Comparison of ENCODE assay signal across 9 mouse cellular contexts in genomic region chr11:108215466-108215865, GRCm38 (mm10).
DNase-seq lines count a peak whose midpoint lies in the region; ATAC-seq lines count a peak whose summit lies in the region.
"Had no signal": no experiment of that assay in that cellular context is flagged by ENCODE, and none has a peak within 500 bp of the region (broad histone marks: within the 10 kb centered on the region; RNA-seq: fewer than 3 reads in every experiment).

No protein-coding gene starts in this region.

- H3K27me3 ChIP-seq in midbrain, embryonic 14.5 days (ENCODE audit: control insufficient read depth, insufficient read depth, low read length), result no peaks in the 10 kb centered on the region
- no peaks in the 10 kb centered on the region for H3K27me3 ChIP-seq in midbrain, embryonic 11.5 days (ENCODE audit: control insufficient read depth, insufficient read depth, low read length)

- H3K9ac ChIP-seq in midbrain, embryonic 14.5 days (replicated peaks; ENCODE audit: low read length), result no peak overlapping the region
- H3K9ac ChIP-seq in midbrain, embryonic 11.5 days (ENCODE audit: low read length), result no peak overlapping the region

- H3K27ac ChIP-seq in midbrain, embryonic 14.5 days (replicated peaks; ENCODE audit: low read depth, low read length), result no peak overlapping the region
- H3K27ac ChIP-seq in midbrain, embryonic 11.5 days (ENCODE audit: low read depth, low read length), result no peak overlapping the region
- H3K27ac ChIP-seq: macrophage had no signal

- no peaks in the 10 kb centered on the region for H3K36me3 ChIP-seq in midbrain, embryonic 14.5 days (ENCODE audit: control insufficient read depth, insufficient read depth, low read length)
- H3K36me3 ChIP-seq in midbrain, embryonic 11.5 days (ENCODE audit: control insufficient read depth, insufficient read depth, low read length), result no peaks in the 10 kb centered on the region

- DNase-seq in midbrain, embryonic 14.5 days, result peak; percentile 46
- no peak for DNase-seq in midbrain, embryonic 11.5 days (ENCODE audit: low spot score, missing footprints)
- DNase-seq in adrenal gland, adult 2 months, result peak; percentile 65
- DNase-seq in gastrocnemius, postnatal 4 days (ENCODE audit: low spot score in 2 of 2), result peak; percentile 52 to 82
- peak; percentile 37 for DNase-seq in kidney, adult 9 months
- no peak for DNase-seq in testis, postnatal 14 days (ENCODE audit: low spot score)
- DNase-seq in frontal cortex, postnatal 25 days (ENCODE audit: low spot score in 2 of 2), result no peak

- no peak overlapping the region for H3K4me3 ChIP-seq in midbrain, embryonic 14.5 days (replicated peaks; ENCODE audit: low read depth, low read length)
- H3K4me3 ChIP-seq in midbrain, embryonic 11.5 days (ENCODE audit: low read depth, low read length), result no peak overlapping the region

- WGBS in midbrain, embryonic 14.5 days, result 64% methylated on average over 8 of the region's 8 CpGs
- WGBS in midbrain, embryonic 11.5 days, result 75% methylated on average over 8 of the region's 8 CpGs

- ATAC-seq in midbrain, embryonic 14.5 days (ENCODE audit: low FRiP score, low TSS enrichment), result no peak
- ATAC-seq in midbrain, embryonic 11.5 days (ENCODE audit: low FRiP score), result no peak
- 0 out of 2 replicates have a peak, but pooled peaks have one; percentile 39 for ATAC-seq in megakaryocyte-erythroid progenitor cell, adult 5-6 weeks (replicated peaks; ENCODE audit: low FRiP score, low TSS enrichment, poor library complexity, severe bottlenecking)

- no peak overlapping the region for H3K4me2 ChIP-seq in midbrain, embryonic 14.5 days (ENCODE audit: low read length)
- H3K4me2 ChIP-seq in midbrain, embryonic 11.5 days, result no peak overlapping the region

- peaks cover 8% of the 10 kb centered on the region; the same call in 1 of the 2 replicates for H3K4me1 ChIP-seq in midbrain, embryonic 14.5 days (ENCODE audit: control insufficient read depth, insufficient read depth, low read length)
- H3K4me1 ChIP-seq in midbrain, embryonic 11.5 days (ENCODE audit: control insufficient read depth, insufficient read depth, low read length), result no peaks in the 10 kb centered on the region; the same call in 1 of the 2 replicates

- H3K9me3 ChIP-seq in midbrain, embryonic 14.5 days (ENCODE audit: control insufficient read depth, low read length), result no peaks in the 10 kb centered on the region
- H3K9me3 ChIP-seq in midbrain, embryonic 11.5 days (ENCODE audit: control insufficient read depth, low read length), result no peaks in the 10 kb centered on the region

Comparison
In these comparisons a context has a peak if more than half of its experiments do, and no peak if none do; other contexts are left out.
1. DNase-seq: peak in midbrain, embryonic 14.5 days (single experiment), adrenal gland, adult 2 months (single experiment), gastrocnemius, postnatal 4 days (2 of 2) and kidney, adult 9 months (single experiment); none in midbrain, embryonic 11.5 days (single experiment), testis, postnatal 14 days (single experiment) and frontal cortex, postnatal 25 days (0 of 2).